Mouse (Mus musculus) testis, adult 2 months (tissue): ENCODE measurements around the gene Cfap45.

Experiments
- CTCF ChIP-seq: fragments of 200-500 bp; IDR thresholded peaks from 2 replicates; pipeline ENCODE4 v1.5.1; 2012; ENCODE audit warnings: low read depth, mild to moderate bottlenecking, inconsistent platforms, low read length, moderate library complexity; ENCODE audit not compliant: control insufficient read depth, insufficient read depth, insufficient replicate concordance
- POLR2A ChIP-seq: fragments of 200-500 bp; IDR thresholded peaks from 2 replicates; pipeline ENCODE4 v1.6.1; 2012; ENCODE audit warnings: low read depth, mild to moderate bottlenecking, inconsistent platforms, low read length, moderate library complexity; ENCODE audit not compliant: control insufficient read depth

GRCm38 (mm10) chr1:172486236-172486635 is 34.4 kb upstream of the Cfap45 start:
- no peak for TF ChIP-seq CTCF
- no peak for TF ChIP-seq POLR2A
